Mouse (Mus musculus) liver, embryonic 14.5 days (tissue): ENCODE data around the gene Ybx2.

Experiments used
- CTCF ChIP-seq: IDR thresholded peaks from 2 replicates; pipeline ENCODE4 v1.5.1; 2016; ENCODE audit warnings: antibody characterized with exemption, low read depth, control low read depth
- EP300 ChIP-seq: IDR thresholded peaks from 2 replicates; pipeline ENCODE4 v1.6.1; 2016; ENCODE audit warnings: antibody characterized with exemption, low read depth

- TF ChIP-seq CTCF (no peak), EP300 (no peak)
Observed at GRCm38 (mm10) chr11:69976271-69976670, 40.7 kb downstream of the Ybx2 start.
